22 mouse cellular contexts compared by ENCODE assay signal in the genomic region with DNA sequence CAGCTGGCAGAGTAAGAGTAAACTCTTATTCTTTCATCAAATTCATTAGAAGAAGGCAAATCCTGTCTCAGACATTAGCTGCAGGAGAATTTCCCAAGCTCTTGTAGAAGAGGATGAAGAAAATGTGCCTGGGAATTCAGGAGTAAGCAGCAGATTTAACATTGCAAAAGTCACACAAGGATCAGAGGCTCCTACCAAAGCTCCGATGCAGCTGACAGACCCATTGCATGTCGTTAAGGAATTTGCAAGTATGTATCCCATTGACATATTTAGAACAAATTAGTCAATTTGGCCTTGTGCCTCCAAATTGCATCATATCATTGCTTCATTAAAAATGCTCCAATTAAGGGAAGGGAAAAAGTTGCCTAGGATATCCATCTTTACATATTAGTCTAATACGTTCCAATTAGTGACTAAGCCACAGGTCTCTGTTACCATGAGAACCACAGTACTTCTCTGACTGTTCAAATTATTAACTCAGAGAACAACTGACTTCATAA.
DNase-seq lines count a peak whose midpoint lies in the region; ATAC-seq lines count a peak whose summit lies in the region.
"Had no signal": no experiment of that assay in that cellular context is flagged by ENCODE, and none has a peak within 500 bp of the region (broad histone marks: within the 10 kb centered on the region; RNA-seq: fewer than 3 reads in every experiment).

No protein-coding gene starts in this region.

- H3K4me2 ChIP-seq in forebrain, embryonic 14.5 days (ENCODE audit: low read length), result no peak overlapping the region
- no peak overlapping the region for H3K4me2 ChIP-seq in forebrain, embryonic 15.5 days (replicated peaks)
- H3K4me2 ChIP-seq: embryonic facial prominence, embryonic 12.5 days; forebrain, embryonic 13.5 days had no signal

- H3K27ac ChIP-seq in forebrain, embryonic 14.5 days (ENCODE audit: low read depth, low read length), result no peak overlapping the region
- no peak overlapping the region for H3K27ac ChIP-seq in forebrain, embryonic 15.5 days (replicated peaks)
- H3K27ac ChIP-seq: embryonic facial prominence, embryonic 10.5 days; embryonic facial prominence, embryonic 12.5 days; forebrain, embryonic 13.5 days had no signal

- H3K4me3 ChIP-seq in forebrain, embryonic 14.5 days (ENCODE audit: low read depth, low read length), result no peak overlapping the region
- H3K4me3 ChIP-seq in forebrain, embryonic 15.5 days, result no peak overlapping the region
- H3K4me3 ChIP-seq: embryonic facial prominence, embryonic 10.5 days; embryonic facial prominence, embryonic 12.5 days; forebrain, embryonic 13.5 days had no signal

- H3K9me3 ChIP-seq in forebrain, embryonic 14.5 days (replicated peaks; ENCODE audit: control insufficient read depth, low read length), result no peaks in the 10 kb centered on the region; the same call in 1 of the 2 replicates
- H3K9me3 ChIP-seq in forebrain, embryonic 15.5 days, result no peaks in the 10 kb centered on the region; the same call in 1 of the 2 replicates
- H3K9me3 ChIP-seq: embryonic facial prominence, embryonic 12.5 days had no signal

- DNase-seq in forebrain, embryonic 14.5 days (ENCODE audit: low spot score), result peak; percentile 71
- DNase-seq in retina, postnatal 1 day, result peak; percentile 73
- DNase-seq in retina, embryonic 14.5 days (ENCODE audit: low spot score), result no peak
- peak; percentile 14 for DNase-seq in retina, postnatal 7 days (ENCODE audit: low read depth, low spot score)
- no peak for DNase-seq in testis, postnatal 10 days (ENCODE audit: low spot score)
- DNase-seq: adrenal gland, adult 2 months; adrenal gland, postnatal 10 days; adrenal gland, postnatal 25 days; B cell, adult 2 months; cerebellum, adult 11-12 months; cerebellum, adult 2 months; cerebellum, adult 9-10 months; cerebellum, postnatal 10 days; cerebellum, postnatal 25 days; forebrain, postnatal 0 days had no signal

- peaks cover 2% of the 10 kb centered on the region; the same call in 1 of the 2 replicates for H3K4me1 ChIP-seq in forebrain, embryonic 14.5 days (ENCODE audit: control insufficient read depth, insufficient read depth, low read length)
- H3K4me1 ChIP-seq in forebrain, embryonic 15.5 days, result peaks cover 4% of the 10 kb centered on the region; the same call in 1 of the 2 replicates
- H3K4me1 ChIP-seq: embryonic facial prominence, embryonic 10.5 days; embryonic facial prominence, embryonic 12.5 days had no signal

- WGBS in forebrain, embryonic 14.5 days, result 38% methylated on average over 3 of the region's 3 CpGs
- 31% methylated on average over 3 of the region's 3 CpGs for WGBS in forebrain, embryonic 15.5 days

- no peak for ATAC-seq in forebrain, embryonic 14.5 days
- ATAC-seq in forebrain, embryonic 15.5 days (replicated peaks), result no peak
- ATAC-seq: CD4-positive, CD25-positive, alpha-beta regulatory T cell, adult 4 months; forebrain, embryonic 13.5 days; forebrain, postnatal 0 days had no signal

- no peak overlapping the region for H3K9ac ChIP-seq in forebrain, embryonic 14.5 days (ENCODE audit: low read length)
- no peak overlapping the region for H3K9ac ChIP-seq in forebrain, embryonic 15.5 days (replicated peaks)
- H3K9ac ChIP-seq: embryonic facial prominence, embryonic 12.5 days; forebrain, embryonic 13.5 days; forebrain, postnatal 0 days had no signal

- no peaks in the 10 kb centered on the region for H3K36me3 ChIP-seq in forebrain, embryonic 14.5 days (ENCODE audit: control insufficient read depth, insufficient read depth, low read length)
- no peaks in the 10 kb centered on the region for H3K36me3 ChIP-seq in forebrain, embryonic 15.5 days
- H3K36me3 ChIP-seq: embryonic facial prominence, embryonic 10.5 days; embryonic facial prominence, embryonic 12.5 days; G1E had no signal

- no peaks in the 10 kb centered on the region for H3K27me3 ChIP-seq in forebrain, embryonic 14.5 days (replicated peaks; ENCODE audit: control insufficient read depth, insufficient read depth, low read length)
- H3K27me3 ChIP-seq in forebrain, embryonic 15.5 days, result no peaks in the 10 kb centered on the region
- H3K27me3 ChIP-seq: CH12.LX; embryonic facial prominence, embryonic 12.5 days; forebrain, embryonic 13.5 days had no signal

Comparison
In these comparisons a context has a peak if more than half of its experiments do, and no peak if none do; other contexts are left out.
1. DNase-seq: peak in forebrain, embryonic 14.5 days (single experiment), retina, postnatal 1 day (single experiment) and retina, postnatal 7 days (single experiment); none in retina, embryonic 14.5 days (single experiment) and testis, postnatal 10 days (single experiment).